9 mouse cellular contexts compared by ENCODE assay signal in the genomic region with DNA sequence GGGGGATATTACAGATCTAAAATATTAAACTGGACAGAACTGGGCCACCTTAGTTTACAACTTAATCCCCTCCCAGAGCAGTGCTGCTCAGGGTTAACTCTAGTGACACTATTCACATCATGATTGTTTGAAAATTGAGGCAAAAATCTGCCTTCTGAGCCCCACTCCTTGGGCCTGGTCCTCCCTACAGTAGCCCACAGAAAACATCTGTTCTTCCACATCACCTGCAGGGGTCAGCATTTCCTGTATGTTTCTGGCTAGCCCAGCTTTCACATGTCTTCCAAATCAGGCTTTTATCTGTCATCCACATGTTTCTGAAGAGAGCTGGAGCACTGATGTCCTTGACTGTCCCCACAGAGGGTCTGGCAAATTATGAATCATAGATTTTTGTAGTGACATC.
DNase-seq lines count a peak whose midpoint lies in the region; ATAC-seq and TF ChIP-seq lines count a peak whose summit lies in the region.
"Had no signal": no experiment of that assay in that cellular context is flagged by ENCODE, and none has a peak within 500 bp of the region (broad histone marks: within the 10 kb centered on the region; RNA-seq: fewer than 3 reads in every experiment).

No protein-coding gene starts in this region.

- TF ChIP-seq CTCF in lung, adult 2 months (IDR thresholded peaks at IDR 0.05; ENCODE audit: insufficient read depth, low read length), result no peak
- peak; percentile 68 for TF ChIP-seq CTCF in midbrain, postnatal 0 days (IDR thresholded peaks at IDR 0.05)

- H3K27me3 ChIP-seq in embryonic facial prominence, embryonic 10.5 days (replicated peaks; ENCODE audit: low read depth, poor library complexity, severe bottlenecking), result no peaks in the 10 kb centered on the region
- H3K27me3 ChIP-seq in midbrain, postnatal 0 days (ENCODE audit: insufficient read depth, low read length), result no peaks in the 10 kb centered on the region
- H3K27me3 ChIP-seq: neural tube, embryonic 13.5 days had no signal

- H3K4me2 ChIP-seq in midbrain, postnatal 0 days (ENCODE audit: low read depth, low read length, poor library complexity, severe bottlenecking), result no peak overlapping the region
- H3K4me2 ChIP-seq: neural tube, embryonic 13.5 days had no signal

- TF ChIP-seq POLR2A in lung, adult 2 months (IDR thresholded peaks at IDR 0.05; ENCODE audit: borderline replicate concordance, extremely low read depth, low read depth, low read length), result no peak

- H3K27ac ChIP-seq in embryonic facial prominence, embryonic 10.5 days (replicated peaks), result no peak overlapping the region
- no peak overlapping the region for H3K27ac ChIP-seq in midbrain, postnatal 0 days (ENCODE audit: low read depth, low read length)
- H3K27ac ChIP-seq: neural tube, embryonic 13.5 days had no signal

- no peaks in the 10 kb centered on the region for H3K9me3 ChIP-seq in embryonic facial prominence, embryonic 10.5 days
- H3K9me3 ChIP-seq in midbrain, postnatal 0 days (ENCODE audit: low read length), result no peaks in the 10 kb centered on the region
- H3K9me3 ChIP-seq: neural tube, embryonic 13.5 days had no signal

- no peak overlapping the region for H3K9ac ChIP-seq in midbrain, postnatal 0 days (replicated peaks; ENCODE audit: low read length, poor library complexity, severe bottlenecking)
- H3K9ac ChIP-seq: neural tube, embryonic 13.5 days had no signal

- ATAC-seq in midbrain, postnatal 0 days (ENCODE audit: low FRiP score), result peak; percentile 50; the same call in 1 of the 2 replicates

- peak; percentile 13 to 68 for DNase-seq in adrenal gland, adult (ENCODE audit: inconsistent age in 2 of 2, low spot score in 1 of 2)
- no peak for DNase-seq in adrenal gland, postnatal 4 days (ENCODE audit: low spot score in 2 of 2)
- DNase-seq in lung, postnatal 10 days, result peak; percentile 10
- no peak for DNase-seq in lung, adult 2 months
- peak; percentile 41 for DNase-seq in embryonic facial prominence, embryonic 10.5 days (ENCODE audit: low spot score)
- peak; percentile 64 for DNase-seq in midbrain, postnatal 0 days (ENCODE audit: low spot score)
- DNase-seq in cerebellum, postnatal 25 days, result no peak
- no peak for DNase-seq in cerebellum, adult 8-10 months

- H3K4me3 ChIP-seq in lung, adult 2 months (replicated peaks; ENCODE audit: extremely low read depth, low read depth, low read length), result no peak overlapping the region
- no peak overlapping the region for H3K4me3 ChIP-seq in embryonic facial prominence, embryonic 10.5 days
- no peak overlapping the region for H3K4me3 ChIP-seq in midbrain, postnatal 0 days (ENCODE audit: low read depth, low read length)
- H3K4me3 ChIP-seq: neural tube, embryonic 13.5 days had no signal

- H3K4me1 ChIP-seq in lung, adult 2 months (ENCODE audit: control insufficient read depth, insufficient read depth, low read length), result no peaks in the 10 kb centered on the region
- no peaks in the 10 kb centered on the region for H3K4me1 ChIP-seq in embryonic facial prominence, embryonic 10.5 days
- no peaks in the 10 kb centered on the region for H3K4me1 ChIP-seq in midbrain, postnatal 0 days (ENCODE audit: insufficient read depth, low read length)

- no peaks in the 10 kb centered on the region for H3K36me3 ChIP-seq in embryonic facial prominence, embryonic 10.5 days (replicated peaks)
- no peaks in the 10 kb centered on the region for H3K36me3 ChIP-seq in midbrain, postnatal 0 days (ENCODE audit: insufficient read depth, low read length)
- H3K36me3 ChIP-seq: neural tube, embryonic 13.5 days had no signal

Comparison
In these comparisons a context has a peak if more than half of its experiments do, and no peak if none do; other contexts are left out.
1. DNase-seq: peak in adrenal gland, adult (2 of 2), lung, postnatal 10 days (single experiment), embryonic facial prominence, embryonic 10.5 days (single experiment) and midbrain, postnatal 0 days (single experiment); none in adrenal gland, postnatal 4 days (0 of 2), lung, adult 2 months (single experiment), cerebellum, postnatal 25 days (0 of 2) and cerebellum, adult 8-10 months (single experiment).